Mouse (Mus musculus) cerebellum, adult 2 months (tissue): ENCODE data around the gene Lmod2.

Experiments
- CTCF ChIP-seq: fragments of 200-500 bp; IDR thresholded peaks from 2 replicates; pipeline ENCODE4 v1.5.1; 2011; ENCODE audit warnings: low read depth, mild to moderate bottlenecking, control low read depth, low read length, moderate library complexity, borderline replicate concordance; ENCODE audit not compliant: insufficient read depth
- POLR2A ChIP-seq: fragments of 200-500 bp; IDR thresholded peaks from 2 replicates; pipeline ENCODE4 v1.6.1; 2011; ENCODE audit warnings: low read length, control low read depth, borderline replicate concordance; ENCODE audit not compliant: insufficient read depth

DNA sequence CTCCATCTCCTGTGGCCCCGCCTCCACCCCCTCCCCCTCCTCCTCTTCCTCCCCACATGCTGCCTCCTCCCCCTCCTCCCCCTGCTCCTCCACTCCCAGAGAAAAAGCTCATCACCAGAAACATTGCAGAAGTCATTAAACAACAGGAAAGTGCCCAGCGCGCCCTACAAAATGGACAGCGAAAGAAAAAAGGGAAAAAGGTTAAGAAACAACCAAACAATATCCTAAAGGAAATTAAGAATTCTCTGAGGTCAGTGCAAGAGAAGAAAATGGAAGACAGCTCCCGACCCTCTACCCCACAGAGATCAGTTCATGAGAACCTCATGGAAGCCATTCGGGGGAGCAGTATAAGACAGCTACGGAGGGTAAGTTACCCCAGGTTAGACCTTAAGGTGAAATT, 6.7 kb downstream of the Lmod2 start:
- TF ChIP-seq CTCF (no peak), POLR2A (no peak)
